Mouse (Mus musculus) forebrain, embryonic 14.5 days (tissue): ENCODE measurements around the gene Lgals7. TPM values are rescaled to one million over a fixed set of nuclear protein-coding genes. Genes with fewer than 3 reads are reported as not detected.
A peak's percentile ranks its signal among the peaks of the same experiment; 100 is the strongest.

Experiments used
- ATAC-seq: fragments of 200-750 bp; cut with Nextera tagmentation; 2 replicates; pipeline ENCODE4 v1.8.0; 2017; ENCODE audit warnings: mild to moderate bottlenecking, moderate library complexity
- DNase-seq: peaks from one replicate; pipeline ENCODE4 v3.0.0-alpha.2; 2015; ENCODE audit warnings: low spot score
- H3K27ac ChIP-seq: fragments of 300-500 bp; sonication (generic); 2 replicates; pipeline ENCODE4 v1.5.1; 2014; ENCODE audit warnings: low read depth, mild to moderate bottlenecking, control low read depth, low read length, moderate library complexity
- H3K27me3 ChIP-seq: fragments of 300-500 bp; sonication (generic); replicated peaks from 2 replicates; pipeline ENCODE4 v1.6.1; 2014; ENCODE audit warnings: low read length, control low read depth, mixed read lengths; ENCODE audit not compliant: control insufficient read depth, insufficient read depth
- H3K36me3 ChIP-seq: fragments of 300-500 bp; sonication (generic); 2 replicates; pipeline ENCODE4 v1.6.1; 2014; ENCODE audit warnings: low read length, control low read depth; ENCODE audit not compliant: control insufficient read depth, insufficient read depth
- H3K4me1 ChIP-seq: fragments of 300-500 bp; sonication (generic); 2 replicates; pipeline ENCODE4 v1.6.1; 2014; ENCODE audit warnings: antibody characterized with exemption, low read length, control low read depth; ENCODE audit not compliant: control insufficient read depth, insufficient read depth
- H3K4me2 ChIP-seq: fragments of 300-500 bp; sonication (generic); 2 replicates; pipeline ENCODE4 v1.6.1; 2014; ENCODE audit warnings: mild to moderate bottlenecking, control low read depth, low read length
- H3K4me3 ChIP-seq: fragments of 300-500 bp; sonication (generic); 2 replicates; pipeline ENCODE4 v1.5.1; 2014; ENCODE audit warnings: low read depth, low read length, control low read depth
- H3K9ac ChIP-seq: fragments of 300-500 bp; sonication (generic); 2 replicates; pipeline ENCODE4 v1.6.1; 2014; ENCODE audit warnings: mild to moderate bottlenecking, low read length, control low read depth, moderate library complexity
- H3K9me3 ChIP-seq: fragments of 300-500 bp; sonication (generic); replicated peaks from 2 replicates; pipeline ENCODE4 v1.6.1; 2016; ENCODE audit warnings: low read length, control low read depth, mixed read lengths; ENCODE audit not compliant: control insufficient read depth
- WGBS: fragments of 180-500 bp; shearing (Covaris S2); extraction: QIAGEN DNeasy Blood & Tissue Kit; methylation state at CpG from one replicate; pipeline ENCODE4 v1.1.7; 2014; 5-methylcytosine and 5-hydroxymethylcytosine counted together
- polyA plus RNA-seq: library from polyadenylated mRNA; unstranded; fragments of >200 nt; fragmentation: Nextera tagmentation; extraction: Ambion mirVana; gene quantifications from 2 replicates; pipeline ENCODE4 v1.2.1, GENCODE M21; 2014

The Lgals7 gene
- polyA plus RNA-seq = 2.4 and 4.2 TPM in 2 replicates

DNA sequence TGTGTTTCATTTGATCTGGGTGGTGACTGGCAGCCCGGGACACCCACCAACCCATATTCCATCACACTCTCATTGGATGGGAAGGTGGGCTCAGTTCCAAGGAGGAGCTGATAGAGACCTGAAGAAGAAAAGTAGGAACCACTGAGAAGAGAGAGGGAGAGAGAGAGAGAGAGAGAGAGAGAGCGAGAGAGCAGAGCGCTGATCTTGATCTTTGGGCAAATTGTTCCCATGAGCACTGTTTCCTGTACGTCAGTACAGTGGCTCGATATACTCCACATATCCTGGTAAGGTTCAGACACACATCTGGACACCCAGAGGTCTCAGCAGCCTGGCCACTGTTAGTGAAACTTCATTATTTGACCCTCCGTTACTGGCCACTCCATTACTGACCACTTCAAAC, at the start of gene Lgals7:
Gene Lgals7, plus strand, starts transcription at position 314 of the 400 bp plus-strand sequence.
- H3K27ac ChIP-seq = no peak within 1 kb of the TSS

GRCm38 (mm10) chr7:28814306-28815034, 49.2 kb upstream of the Lgals7 start:
- Histone ChIP-seq H3K4me3 (no peak overlapping the region), H3K27ac (no peak overlapping the region), H3K27me3 (no peaks in the 10 kb centered on the region), H3K9ac (no peak overlapping the region), H3K4me2 (no peak overlapping the region), H3K36me3 (peaks cover 72% of the 10 kb centered on the region), H3K4me1 (peaks cover 14% of the 10 kb centered on the region), H3K9me3 (no peaks in the 10 kb centered on the region)
- DNase-seq = no peak
- WGBS = 97% methylated on average over 5 of the region's 5 CpGs
- ATAC-seq = no peak

More for the DNA sequence above, at the start of gene Lgals7:
- Histone ChIP-seq H3K36me3 (no peaks in the 10 kb centered on the region), H3K9ac (0 out of 2 replicates have a peak within 1 kb of the TSS, but pooled peaks have one; percentile 3), H3K4me2 (no peak within 1 kb of the TSS), H3K9me3 (no peaks in the 10 kb centered on the region), H3K4me1 (no peaks in the 10 kb centered on the region), H3K4me3 (no peak within 1 kb of the TSS), H3K27me3 (no peaks in the 10 kb centered on the region)
- no peak for DNase-seq
- 89% methylated on average over 6 of the region's 6 CpGs for WGBS
- ATAC-seq = no peak

- Histone ChIP-seq H3K4me1 (peaks cover 14% of the 10 kb centered on the region), H3K36me3 (peaks cover 80% of the 10 kb centered on the region), H3K27me3 (no peaks in the 10 kb centered on the region), H3K9me3 (no peaks in the 10 kb centered on the region), H3K4me2 (no peak overlapping the region), H3K27ac (no peak overlapping the region), H3K4me3 (no peak overlapping the region), H3K9ac (no peak overlapping the region)
- DNase-seq = no peak
- WGBS = 91% methylated on average over 9 of the region's 9 CpGs
- ATAC-seq = no peak
These were observed 48.4 kb upstream of the Lgals7 start for GRCm38 (mm10) chr7:28815230-28815629.

- 87% methylated on average over 9 of the region's 9 CpGs for WGBS
- Histone ChIP-seq H3K9me3 (no peaks in the 10 kb centered on the region), H3K9ac (no peak overlapping the region), H3K4me2 (no peak overlapping the region), H3K4me1 (peaks cover 14% of the 10 kb centered on the region), H3K27ac (no peak overlapping the region), H3K36me3 (peaks cover 90% of the 10 kb centered on the region), H3K27me3 (no peaks in the 10 kb centered on the region), H3K4me3 (no peak overlapping the region)
- ATAC-seq (no peak), DNase-seq (no peak)
These were observed 47.5 kb upstream of the Lgals7 start for GRCm38 (mm10) chr7:28816201-28816600.

- no peak overlapping the region for H3K27ac ChIP-seq
- WGBS = 92% methylated on average over 10 of the region's 10 CpGs
- H3K4me2 ChIP-seq = no peak overlapping the region
- DNase-seq (no peak), ATAC-seq (no peak)
- no peak overlapping the region for H3K9ac ChIP-seq
- H3K36me3 ChIP-seq = peaks cover 97% of the 10 kb centered on the region
- peaks cover 12% of the 10 kb centered on the region for H3K4me1 ChIP-seq
- no peaks in the 10 kb centered on the region for H3K27me3 ChIP-seq
- no peak overlapping the region for H3K4me3 ChIP-seq
- H3K9me3 ChIP-seq = no peaks in the 10 kb centered on the region
These were observed 46.7 kb upstream of the Lgals7 start for GRCm38 (mm10) chr7:28816920-28817319.

GRCm38 (mm10) chr7:28817524-28817923, 46.1 kb upstream of the Lgals7 start:
- no peak overlapping the region for H3K27ac ChIP-seq
- H3K9me3 ChIP-seq = no peaks in the 10 kb centered on the region
- WGBS = 55% methylated on average over 6 of the region's 6 CpGs
- no peak overlapping the region for H3K9ac ChIP-seq
- H3K4me2 ChIP-seq = no peak overlapping the region
- peaks cover 99% of the 10 kb centered on the region for H3K36me3 ChIP-seq
- DNase-seq = no peak
- no peaks in the 10 kb centered on the region for H3K27me3 ChIP-seq
- H3K4me3 ChIP-seq = no peak overlapping the region
- H3K4me1 ChIP-seq = peaks cover 6% of the 10 kb centered on the region
- ATAC-seq = no peak

GRCm38 (mm10) chr7:28817957-28818356, 45.7 kb upstream of the Lgals7 start:
- DNase-seq (no peak), ATAC-seq (no peak)
- no peak overlapping the region for H3K4me2 ChIP-seq
- no peak overlapping the region for H3K4me3 ChIP-seq
- H3K27ac ChIP-seq = no peak overlapping the region
- peaks cover 5% of the 10 kb centered on the region; the same call in 1 of the 2 replicates for H3K4me1 ChIP-seq
- no peak overlapping the region for H3K9ac ChIP-seq
- H3K36me3 ChIP-seq = peaks cover 99% of the 10 kb centered on the region
- WGBS = 82% methylated on average over 4 of the region's 4 CpGs
- no peaks in the 10 kb centered on the region for H3K9me3 ChIP-seq
- H3K27me3 ChIP-seq = no peaks in the 10 kb centered on the region

GRCm38 (mm10) chr7:28818436-28818835, 45.2 kb upstream of the Lgals7 start:
- DNase-seq (no peak), ATAC-seq (no peak)
- no peak overlapping the region for H3K4me3 ChIP-seq
- H3K36me3 ChIP-seq = peaks cover 99% of the 10 kb centered on the region
- H3K4me2 ChIP-seq = no peak overlapping the region
- peaks cover under 1% of the 10 kb centered on the region; the same call in 1 of the 2 replicates for H3K4me1 ChIP-seq
- H3K27ac ChIP-seq = no peak overlapping the region
- no peaks in the 10 kb centered on the region for H3K9me3 ChIP-seq
- 88% methylated on average over 18 of the region's 18 CpGs for WGBS
- no peak overlapping the region for H3K9ac ChIP-seq
- no peaks in the 10 kb centered on the region for H3K27me3 ChIP-seq

DNA sequence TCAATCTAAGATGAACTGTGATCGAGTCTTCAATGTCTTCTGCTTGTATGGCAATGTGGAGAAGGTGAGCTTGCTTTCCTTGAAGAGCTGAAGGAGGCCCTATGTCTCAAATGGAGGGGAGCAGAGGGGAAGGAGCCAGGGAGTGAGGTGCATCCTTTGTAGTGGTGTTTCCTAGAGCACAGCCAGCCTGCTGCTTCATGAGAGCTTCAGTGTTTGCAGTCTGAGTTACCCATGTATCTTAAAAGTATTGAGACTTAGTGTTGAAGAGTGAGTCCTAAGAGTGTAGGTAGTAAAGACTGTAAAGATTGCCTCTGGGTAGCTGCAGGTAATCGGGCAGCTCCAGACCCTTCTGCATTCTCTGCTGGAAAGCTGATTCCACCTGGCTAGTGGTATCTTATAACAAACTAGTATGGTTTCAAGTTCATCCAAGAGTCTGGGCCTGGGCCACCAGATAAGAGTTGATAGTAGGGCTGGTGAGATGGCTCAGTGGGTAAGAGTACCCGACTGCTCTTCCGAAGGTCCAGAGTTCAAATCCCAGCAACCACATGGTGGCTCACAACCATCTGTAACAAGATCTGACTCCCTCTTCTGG, 44.7 kb upstream of the Lgals7 start:
- 89% methylated on average over 4 of the region's 4 CpGs for WGBS
- H3K4me1 ChIP-seq = no peaks in the 10 kb centered on the region
- DNase-seq (no peak), ATAC-seq (no peak)
- H3K9ac ChIP-seq = no peak overlapping the region
- H3K27me3 ChIP-seq = no peaks in the 10 kb centered on the region
- no peak overlapping the region for H3K4me2 ChIP-seq
- H3K27ac ChIP-seq = no peak overlapping the region
- H3K9me3 ChIP-seq = no peaks in the 10 kb centered on the region
- H3K36me3 ChIP-seq = peaks cover 95% of the 10 kb centered on the region
- no peak overlapping the region for H3K4me3 ChIP-seq
